Mouse (Mus musculus) small intestine, adult 2 months (tissue): Measurements from ENCODE around the gene Cabp4.

Experiments used
- CTCF ChIP-seq: fragments of 200-500 bp; IDR thresholded peaks from 2 replicates; pipeline ENCODE4 v1.5.1; 2012; ENCODE audit warnings: low read depth, mild to moderate bottlenecking, control low read depth, inconsistent platforms, low read length, moderate library complexity, mixed read lengths; ENCODE audit not compliant: insufficient replicate concordance, insufficient read length; ENCODE audit errors: extremely low read depth
- POLR2A ChIP-seq: fragments of 200-500 bp; IDR thresholded peaks from 2 replicates; pipeline ENCODE4 v1.6.1; 2012; ENCODE audit warnings: low read depth, mild to moderate bottlenecking, control low read depth, inconsistent platforms, low read length, moderate library complexity

- TF ChIP-seq POLR2A (no peak), CTCF (no peak)
These were observed 12.3 kb upstream of the Cabp4 start for GRCm38 (mm10) chr19:4156073-4156579.
